ENCODE assay signal across 8 mouse cellular contexts in the genomic region with DNA sequence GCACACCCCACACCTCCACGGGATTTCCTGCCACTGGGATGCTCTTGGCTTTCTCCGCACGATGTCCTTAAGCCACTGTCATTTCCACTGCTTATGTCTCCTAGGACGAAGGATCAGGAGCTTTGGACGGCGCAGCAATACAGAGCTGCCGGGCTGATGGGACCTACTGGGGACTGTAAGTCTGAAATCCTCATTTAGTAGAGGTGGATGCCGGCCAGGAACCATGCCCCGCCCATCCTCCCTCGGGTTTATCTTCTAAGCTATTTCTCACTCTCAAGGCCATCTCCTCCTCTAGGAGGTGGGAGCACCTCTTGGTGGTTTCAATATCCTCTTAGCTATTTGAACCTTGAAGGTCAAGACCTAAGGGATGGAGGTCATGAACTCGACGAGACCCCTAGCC.
DNase-seq lines count a peak whose midpoint lies in the region; ATAC-seq lines count a peak whose summit lies in the region.

No protein-coding gene starts in this region.

- peaks cover 40% of the 10 kb centered on the region for H3K4me1 ChIP-seq in forebrain, embryonic 15.5 days
- peaks cover 63% of the 10 kb centered on the region for H3K4me1 ChIP-seq in neural tube, embryonic 13.5 days (replicated peaks)

- peak overlapping the region; percentile 90 for H3K27ac ChIP-seq in forebrain, embryonic 15.5 days (replicated peaks)
- peak overlapping the region; percentile 94 for H3K27ac ChIP-seq in neural tube, embryonic 13.5 days (replicated peaks)

- H3K27me3 ChIP-seq in forebrain, embryonic 15.5 days = no peaks in the 10 kb centered on the region
- H3K27me3 ChIP-seq in neural tube, embryonic 13.5 days = no peaks in the 10 kb centered on the region

- no peak for ATAC-seq in forebrain, embryonic 15.5 days (replicated peaks)
- ATAC-seq in neural tube, embryonic 13.5 days (ENCODE audit: low read depth) = no peak

- H3K36me3 ChIP-seq in forebrain, embryonic 15.5 days = no peaks in the 10 kb centered on the region
- peaks cover 10% of the 10 kb centered on the region for H3K36me3 ChIP-seq in neural tube, embryonic 13.5 days

- no peak overlapping the region for H3K9ac ChIP-seq in forebrain, embryonic 15.5 days (replicated peaks)
- no peak overlapping the region for H3K9ac ChIP-seq in neural tube, embryonic 13.5 days

- H3K4me3 ChIP-seq in forebrain, embryonic 15.5 days = no peak overlapping the region
- H3K4me3 ChIP-seq in neural tube, embryonic 13.5 days = no peak overlapping the region

- DNase-seq in kidney, postnatal 10 days = peak; percentile 26
- DNase-seq in kidney, adult 11 months = no peak
- peak; percentile 56 for DNase-seq in heart, postnatal 4 days
- no peak for DNase-seq in frontal cortex, adult 2 months (ENCODE audit: extremely low spot score in 1 of 2, low spot score in 1 of 2)
- no peak for DNase-seq in kidney, postnatal 36 days
- no peak for DNase-seq in urinary bladder, postnatal 10 days (ENCODE audit: low spot score)

- 77% methylated on average over 12 of the region's 12 CpGs for WGBS in forebrain, embryonic 15.5 days
- WGBS in neural tube, embryonic 13.5 days = 70% methylated on average over 12 of the region's 12 CpGs

- H3K4me2 ChIP-seq in forebrain, embryonic 15.5 days (replicated peaks) = no peak overlapping the region
- no peak overlapping the region for H3K4me2 ChIP-seq in neural tube, embryonic 13.5 days

- H3K9me3 ChIP-seq in forebrain, embryonic 15.5 days = no peaks in the 10 kb centered on the region
- H3K9me3 ChIP-seq in neural tube, embryonic 13.5 days = no peaks in the 10 kb centered on the region

Comparison
In these comparisons a context has a peak if more than half of its experiments do, and no peak if none do; other contexts are left out.
1. DNase-seq: peak in kidney, postnatal 10 days (single experiment) and heart, postnatal 4 days (single experiment); none in kidney, adult 11 months (single experiment), frontal cortex, adult 2 months (0 of 2), kidney, postnatal 36 days (0 of 2) and urinary bladder, postnatal 10 days (single experiment).